ENCODE assay signal across 33 mouse cellular contexts in genomic region chr3:139404673-139405072, GRCm38 (mm10).
"Had no signal": no experiment of that assay in that cellular context is flagged by ENCODE, and none has a peak within 500 bp of the region (broad histone marks: within the 10 kb centered on the region; RNA-seq: fewer than 3 reads in every experiment).

No protein-coding gene starts in this region.

- H3K9ac ChIP-seq: heart, embryonic 12.5 days; heart, embryonic 13.5 days; heart, embryonic 15.5 days; hindbrain, embryonic 12.5 days; hindbrain, embryonic 13.5 days; hindbrain, embryonic 14.5 days; hindbrain, embryonic 15.5 days; kidney, embryonic 15.5 days had no signal

- ATAC-seq: hindbrain, embryonic 16.5 days; hindbrain, postnatal 0 days; inflammation-experienced regulatory T-cells, adult 6 months had no signal

- H3K4me3 ChIP-seq: heart, embryonic 10.5 days; heart, embryonic 12.5 days; heart, embryonic 13.5 days; heart, embryonic 15.5 days; hindbrain, embryonic 10.5 days; hindbrain, embryonic 12.5 days; hindbrain, embryonic 13.5 days; hindbrain, embryonic 15.5 days; kidney, embryonic 15.5 days; layer of hippocampus, adult 2 months; left cerebral cortex, adult 2 months had no signal

- DNase-seq: heart, postnatal 10 days; heart, postnatal 14 days; heart, postnatal 36 days; heart, postnatal 4 days; kidney, adult 11 months; kidney, adult 18-20 months; kidney, adult 2 months; kidney, adult 8-10 months; kidney, adult 9 months; kidney, postnatal 10 days; kidney, postnatal 14 days; kidney, postnatal 25 days; kidney, postnatal 36 days; kidney, postnatal 4 days; layer of hippocampus, adult 9-11 months; layer of hippocampus, postnatal 36 days had no signal

- H3K4me2 ChIP-seq: heart, embryonic 11.5 days; heart, embryonic 12.5 days; heart, embryonic 13.5 days; heart, embryonic 15.5 days; hindbrain, embryonic 12.5 days; hindbrain, embryonic 13.5 days; hindbrain, embryonic 14.5 days; hindbrain, embryonic 15.5 days; kidney, embryonic 15.5 days had no signal

- H3K27ac ChIP-seq: heart, embryonic 10.5 days; heart, embryonic 13.5 days; heart, embryonic 15.5 days; hindbrain, embryonic 10.5 days; hindbrain, embryonic 12.5 days; hindbrain, embryonic 13.5 days; hindbrain, embryonic 14.5 days; hindbrain, embryonic 15.5 days; hindbrain, postnatal 0 days; kidney, embryonic 15.5 days; kidney, postnatal 0 days; layer of hippocampus, adult 2 months; left cerebral cortex, adult 2 months had no signal

- H3K27me3 ChIP-seq: heart, embryonic 12.5 days; heart, embryonic 13.5 days; heart, embryonic 15.5 days; hindbrain, embryonic 12.5 days; hindbrain, embryonic 13.5 days; hindbrain, embryonic 15.5 days; kidney, embryonic 15.5 days had no signal

- H3K9me3 ChIP-seq: heart, embryonic 10.5 days; heart, embryonic 12.5 days; heart, embryonic 13.5 days; heart, embryonic 15.5 days; hindbrain, embryonic 10.5 days; hindbrain, embryonic 12.5 days; hindbrain, embryonic 13.5 days; hindbrain, embryonic 15.5 days; kidney, embryonic 15.5 days had no signal

- H3K4me1 ChIP-seq: heart, embryonic 10.5 days; heart, embryonic 12.5 days; heart, embryonic 13.5 days; heart, embryonic 15.5 days; hindbrain, embryonic 10.5 days; hindbrain, embryonic 12.5 days; hindbrain, embryonic 13.5 days; hindbrain, embryonic 15.5 days; kidney, embryonic 15.5 days had no signal

- H3K36me3 ChIP-seq: heart, embryonic 10.5 days; heart, embryonic 12.5 days; heart, embryonic 13.5 days; heart, embryonic 15.5 days; hindbrain, embryonic 10.5 days; hindbrain, embryonic 12.5 days; hindbrain, embryonic 13.5 days; hindbrain, embryonic 15.5 days; kidney, embryonic 15.5 days had no signal
